Mouse (Mus musculus) heart, adult 11 months (tissue): ENCODE data around the gene Cdh23.

Source experiments
- DNase-seq: peaks from one replicate; pipeline ENCODE4 v3.0.0; 2022

Gene Cdh23

DNA sequence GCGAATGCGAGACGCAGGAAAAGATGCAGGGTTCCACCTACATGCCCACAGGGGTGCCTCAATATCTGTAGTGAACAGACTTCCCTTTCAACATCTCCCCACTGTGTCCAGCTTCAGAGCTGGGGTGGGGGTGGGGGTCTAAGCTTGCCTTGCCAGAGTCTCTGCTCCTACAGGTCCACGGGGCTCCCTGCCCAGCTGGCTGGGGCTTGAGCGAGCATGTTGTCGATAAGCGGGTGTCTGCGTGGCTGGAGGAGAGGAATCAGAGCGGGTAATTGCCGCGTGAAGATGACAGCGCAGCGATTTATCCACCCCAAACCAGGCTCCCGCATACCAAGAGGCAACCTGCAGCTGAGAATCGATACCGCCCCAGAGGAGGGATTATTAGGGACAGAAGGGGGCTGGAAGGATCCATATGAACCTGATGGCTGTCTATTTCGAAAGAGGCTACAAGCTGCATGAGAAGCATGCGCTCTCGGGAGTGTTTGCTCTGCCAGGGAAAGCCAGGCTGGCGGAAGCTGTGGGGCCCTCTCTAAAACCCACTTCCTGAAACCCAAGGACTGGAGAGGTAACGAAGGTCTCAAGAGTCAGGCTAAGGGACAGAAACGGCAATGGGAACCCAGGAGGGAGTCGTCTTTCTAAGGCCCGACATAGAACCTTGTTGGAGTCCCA, 129.8 kb downstream of the Cdh23 start:
- DNase-seq, result no peak

DNA sequence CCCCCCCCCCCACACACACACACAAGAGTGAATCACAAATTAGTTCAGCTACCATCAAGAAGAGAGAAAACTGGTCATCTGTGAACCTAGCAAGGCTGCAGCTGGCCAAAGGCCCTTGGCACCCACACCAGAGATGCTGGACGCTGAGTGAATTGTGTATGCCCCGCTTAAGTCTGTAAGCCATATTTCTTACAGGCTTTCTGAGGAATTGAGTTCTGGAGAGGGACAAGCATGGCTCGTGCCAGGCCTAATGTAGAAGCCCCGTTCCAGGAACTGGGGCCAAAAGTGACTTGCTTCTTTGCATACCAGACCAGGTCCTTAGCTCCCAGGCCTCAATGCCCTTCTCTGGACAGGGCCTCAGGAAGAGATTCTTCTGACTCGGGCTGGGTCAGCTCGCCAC, 132.2 kb downstream of the Cdh23 start:
- DNase-seq, result no peak

DNA sequence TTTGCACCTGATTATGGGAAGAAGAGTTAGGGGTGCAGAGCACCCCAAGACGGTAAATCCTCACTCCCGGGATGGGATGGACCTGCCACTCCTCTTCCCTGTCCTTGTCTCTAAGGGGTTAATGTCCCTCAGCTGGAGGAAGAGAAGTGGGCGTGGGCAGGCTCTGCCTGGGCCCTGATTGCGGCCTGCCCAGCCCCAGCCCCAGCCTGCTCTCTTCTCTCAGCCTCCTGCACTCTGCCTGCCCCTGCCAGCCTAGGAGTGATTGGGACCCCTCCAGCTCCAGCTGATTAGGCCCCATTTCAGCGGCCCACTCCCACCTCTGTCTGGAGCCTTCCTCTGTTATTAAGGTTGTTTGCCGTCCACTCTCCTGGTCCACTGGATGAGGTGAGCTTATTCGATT, 133.3 kb downstream of the Cdh23 start:
- DNase-seq, result no peak

DNA sequence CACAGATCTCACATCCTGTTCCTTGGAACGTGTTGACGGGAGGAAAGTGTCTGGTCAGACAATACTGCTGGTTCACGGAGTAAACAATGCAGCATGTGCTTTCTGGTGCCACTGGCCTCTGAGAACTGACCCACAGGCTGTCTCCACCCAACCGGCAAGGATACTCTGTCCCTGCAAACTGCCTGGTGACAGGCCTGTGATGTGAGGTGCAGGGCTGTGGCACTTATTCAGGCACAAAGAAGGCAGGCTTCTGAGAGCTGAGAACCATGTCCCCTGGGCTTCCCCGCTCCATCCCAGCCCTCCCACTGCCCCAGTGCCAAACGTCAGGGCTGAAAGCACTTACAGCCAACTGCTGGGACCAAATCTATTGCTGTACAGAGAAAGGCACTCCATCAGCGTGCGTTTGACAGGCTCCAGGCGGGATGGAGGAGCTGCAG, 137.8 kb downstream of the Cdh23 start:
- DNase-seq, result peak; percentile 97

DNA sequence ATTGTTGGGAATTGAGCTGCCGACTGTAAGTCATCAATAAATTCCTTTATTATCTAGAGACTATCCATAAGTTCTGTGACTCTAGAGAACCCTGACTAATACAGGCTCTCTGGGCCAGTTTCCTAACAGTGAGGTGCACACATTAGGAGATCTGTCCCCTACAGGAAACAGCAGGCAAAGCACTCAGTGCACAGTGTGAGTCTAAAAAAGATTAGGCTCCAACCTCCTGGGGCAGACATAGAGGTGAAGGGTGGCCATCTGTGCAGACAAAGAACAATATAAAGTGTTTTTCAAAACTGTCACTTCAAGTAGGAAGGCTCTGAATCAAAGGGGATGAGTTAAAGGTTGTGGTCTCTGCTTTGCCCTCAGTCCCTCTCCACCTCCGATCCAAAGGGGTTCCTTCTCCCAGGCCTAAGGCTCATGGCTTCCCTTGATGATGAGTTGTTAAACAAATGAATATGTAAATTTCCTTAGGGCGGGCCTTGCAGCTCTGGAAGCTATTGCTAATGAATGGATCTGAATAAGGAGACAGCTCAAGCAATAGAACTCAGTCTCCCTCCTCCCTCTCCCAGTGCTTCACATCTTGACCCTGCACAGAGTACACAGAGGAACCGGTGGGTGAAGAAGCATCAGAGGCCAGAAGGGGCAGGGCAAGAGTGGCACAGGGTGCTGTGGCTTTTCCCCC, 143.2 kb downstream of the Cdh23 start:
- DNase-seq, result peak; percentile 95

DNA sequence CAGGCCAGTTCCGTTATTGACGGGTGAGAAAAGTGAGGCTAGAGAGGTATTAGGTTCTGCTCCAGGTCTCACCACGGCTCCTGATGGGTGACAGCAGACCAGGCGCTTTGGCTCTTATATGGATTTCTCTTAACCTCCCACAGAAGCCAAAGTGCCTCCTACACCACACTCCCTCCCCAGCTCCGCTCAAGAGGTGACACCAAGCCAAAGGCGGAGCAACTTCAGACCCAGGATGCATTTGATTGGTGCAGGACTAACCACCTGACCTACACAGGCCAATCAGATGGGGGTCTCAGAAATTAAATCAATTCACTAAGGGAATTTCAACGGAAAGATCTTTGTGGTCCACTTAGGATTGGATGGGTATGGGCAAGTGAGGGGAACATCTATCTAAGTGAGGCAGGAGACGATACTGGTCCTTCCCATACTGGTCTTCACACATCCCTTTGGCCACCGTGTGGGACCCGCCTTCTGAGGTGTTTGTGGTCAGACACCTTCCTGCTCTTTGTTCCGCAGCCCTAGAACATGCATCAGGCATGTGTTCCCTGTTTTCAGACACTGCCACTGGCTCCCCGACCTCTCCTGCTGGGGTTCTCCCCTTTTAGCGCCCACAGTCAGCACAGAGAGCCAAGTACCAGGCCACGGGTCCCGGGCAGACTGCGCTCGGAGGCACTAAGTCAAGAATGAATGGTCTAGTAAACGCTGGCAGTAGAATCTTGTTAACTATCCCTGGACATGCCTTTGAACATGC, 157.0 kb downstream of the Cdh23 start:
- peak; percentile 82 for DNase-seq

DNA sequence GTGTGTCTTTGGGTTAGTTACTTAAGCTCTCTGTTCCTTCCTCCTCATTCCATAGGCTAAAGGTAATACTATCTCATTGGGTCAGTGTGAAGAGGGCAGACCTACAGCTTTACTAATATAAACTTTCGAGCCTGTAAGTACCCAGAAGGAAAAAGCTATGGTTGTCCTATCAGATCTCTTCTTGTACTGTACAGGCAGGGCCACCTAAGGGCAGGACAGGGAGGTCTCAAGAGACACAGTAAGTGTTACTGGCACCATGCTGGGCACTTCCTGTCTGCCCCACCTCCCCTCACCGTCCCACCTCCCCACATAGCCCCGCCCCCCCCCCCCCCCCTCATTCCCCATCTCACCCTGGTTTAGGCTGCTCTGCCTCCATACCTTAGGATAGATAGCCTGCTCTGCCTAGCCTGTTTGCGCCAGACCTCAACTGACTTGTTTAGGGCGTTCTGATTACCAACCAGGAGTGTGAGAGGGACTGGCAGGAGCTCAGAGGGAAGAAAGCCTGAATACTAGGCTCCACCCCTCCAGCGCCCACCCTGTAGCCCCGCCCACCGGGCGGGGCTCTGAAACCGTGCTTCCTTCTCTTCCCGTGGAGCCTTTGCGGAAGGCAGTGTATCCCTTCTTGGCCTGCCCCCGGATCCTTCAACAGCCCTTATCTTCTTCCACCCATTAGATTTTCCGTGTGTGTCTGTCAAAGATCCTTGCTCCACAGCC, 160.0 kb downstream of the Cdh23 start:
- peak; percentile 93 for DNase-seq

DNA sequence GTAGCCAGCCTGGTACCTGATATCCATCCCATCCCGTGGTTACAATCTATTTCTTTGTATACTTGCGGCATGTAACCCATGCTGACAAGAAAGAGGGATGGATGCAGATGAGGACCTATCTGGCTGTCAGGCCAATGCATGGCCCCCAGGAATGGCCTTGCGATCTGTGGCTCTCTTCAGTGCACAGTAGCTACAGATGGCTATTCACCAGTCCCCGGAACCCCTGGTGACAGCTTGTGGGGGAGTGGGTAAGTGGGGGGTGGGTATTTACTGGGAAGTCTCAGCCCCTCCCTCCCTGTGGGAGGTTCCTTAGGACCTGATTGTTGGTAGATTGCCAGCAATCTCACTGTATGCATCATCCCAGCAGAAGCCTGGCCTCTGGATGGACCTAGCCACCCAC, 163.8 kb downstream of the Cdh23 start:
- DNase-seq, result peak; percentile 83

DNA sequence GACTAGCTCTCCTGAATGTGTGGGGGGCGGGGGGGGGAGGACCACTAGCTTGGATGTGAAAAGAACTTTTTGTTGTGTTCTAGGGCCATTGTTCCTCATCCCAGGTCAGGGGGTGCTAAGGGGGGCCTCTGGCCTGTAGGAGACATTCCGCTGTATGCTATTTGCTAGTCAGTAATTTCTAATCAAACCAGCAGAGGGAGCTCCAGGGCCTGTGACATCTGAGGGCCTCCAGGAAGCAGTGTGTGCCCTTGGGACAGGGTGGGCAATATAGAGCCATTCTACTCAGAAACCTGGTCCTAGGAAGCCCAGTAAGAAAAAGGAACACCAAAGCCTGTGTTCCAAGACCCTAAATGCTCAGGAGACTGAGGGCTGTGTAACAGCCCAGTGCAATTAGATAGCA, 164.9 kb downstream of the Cdh23 start:
- no peak for DNase-seq

DNA sequence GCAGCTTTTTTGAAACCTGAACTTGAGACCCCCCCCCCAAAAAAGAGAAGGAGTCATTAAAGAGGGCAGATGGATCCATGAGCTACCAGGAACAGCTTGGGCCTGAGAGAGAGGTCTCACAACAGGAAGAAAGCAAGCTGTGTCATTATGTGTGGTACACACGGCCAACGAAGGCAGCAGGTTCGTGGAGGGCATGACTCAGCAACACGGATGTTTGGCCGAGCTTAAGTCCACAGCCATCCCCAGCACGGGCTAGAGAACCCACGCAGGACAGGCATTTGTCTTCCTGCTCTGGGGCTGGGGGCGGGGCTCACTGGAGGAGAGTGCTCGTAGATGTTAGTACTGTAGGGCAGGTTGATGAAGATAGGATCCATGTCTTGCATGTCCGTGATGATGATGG, 165.7 kb downstream of the Cdh23 start:
- DNase-seq, result no peak

DNA sequence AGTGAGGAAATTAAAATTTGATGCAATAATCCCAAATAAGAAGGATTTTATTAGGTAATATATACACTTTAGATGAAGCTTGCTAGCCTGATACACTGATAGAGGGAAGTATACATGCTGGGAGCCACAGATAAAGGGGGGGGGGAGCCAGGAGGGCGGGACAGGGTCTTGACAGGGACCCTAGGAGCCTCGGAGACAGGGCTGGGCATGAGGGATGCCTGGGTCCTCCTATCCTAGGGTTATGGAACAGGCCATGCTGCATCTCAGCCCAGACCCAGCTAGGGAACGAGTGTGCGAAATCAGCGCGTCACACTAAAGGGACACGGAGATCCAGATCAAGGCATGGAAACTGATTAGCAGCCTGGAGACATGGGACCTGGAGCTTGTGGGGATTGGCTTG, 168.3 kb downstream of the Cdh23 start:
- no peak for DNase-seq

DNA sequence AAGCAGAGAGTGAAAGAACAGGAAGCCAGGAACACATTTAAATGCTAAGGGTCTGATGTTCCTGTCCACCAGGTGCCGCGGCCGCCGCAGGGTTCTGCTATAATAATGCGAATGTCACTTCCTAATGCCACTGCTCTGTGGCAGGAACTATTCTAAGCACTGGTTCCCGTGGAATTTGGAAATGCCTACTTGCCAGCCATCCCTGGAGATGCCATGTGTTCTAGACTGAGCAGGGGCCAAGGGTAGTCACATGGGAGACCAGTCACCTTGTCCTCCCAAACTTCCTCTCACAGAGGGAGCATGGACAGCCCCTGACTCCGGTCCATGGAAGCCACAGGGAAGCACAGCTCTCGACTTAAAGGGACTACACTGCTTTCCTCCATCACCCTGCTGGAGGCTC, 171.2 kb downstream of the Cdh23 start:
- no peak for DNase-seq

DNA sequence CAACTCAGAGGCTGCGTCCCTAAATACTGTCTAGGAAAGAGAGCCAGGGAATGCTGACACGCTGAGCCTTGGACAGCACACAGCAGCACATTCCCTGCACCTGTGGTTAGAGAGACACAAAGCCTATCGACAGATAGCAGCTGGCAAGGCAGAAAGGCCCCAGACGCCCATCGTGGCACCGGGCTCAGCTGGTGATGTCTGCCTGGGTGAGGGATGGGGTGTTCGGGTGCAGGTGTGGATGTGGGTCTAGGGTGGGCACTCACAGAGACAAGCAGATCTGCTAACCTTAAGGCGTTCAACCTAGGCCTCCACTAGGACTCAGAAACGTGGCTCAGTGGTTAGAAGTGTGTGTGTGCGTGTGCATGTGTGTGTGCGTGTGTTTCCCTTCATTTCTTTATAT, 180.0 kb downstream of the Cdh23 start:
- no peak for DNase-seq

DNA sequence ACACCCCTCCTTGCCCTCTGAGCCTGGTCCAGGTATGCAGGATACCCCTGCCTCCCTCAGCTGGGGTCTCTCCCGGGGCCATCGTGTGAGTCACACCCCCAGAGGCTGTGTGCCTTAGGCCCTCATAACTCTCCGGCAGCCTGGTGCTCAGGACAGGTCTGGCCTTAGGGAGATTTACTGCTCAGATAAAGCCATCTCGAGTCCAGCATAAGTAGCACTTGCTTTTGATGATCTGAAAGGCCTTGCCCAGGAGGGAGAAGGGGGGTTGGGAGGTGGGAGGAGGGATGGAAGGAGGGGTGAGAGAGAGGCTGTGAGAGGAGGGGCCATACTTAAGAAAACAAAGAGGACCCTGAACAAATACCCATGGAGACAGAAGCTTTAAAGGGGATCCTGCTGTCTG, 197.8 kb downstream of the Cdh23 start:
- no peak for DNase-seq

DNA sequence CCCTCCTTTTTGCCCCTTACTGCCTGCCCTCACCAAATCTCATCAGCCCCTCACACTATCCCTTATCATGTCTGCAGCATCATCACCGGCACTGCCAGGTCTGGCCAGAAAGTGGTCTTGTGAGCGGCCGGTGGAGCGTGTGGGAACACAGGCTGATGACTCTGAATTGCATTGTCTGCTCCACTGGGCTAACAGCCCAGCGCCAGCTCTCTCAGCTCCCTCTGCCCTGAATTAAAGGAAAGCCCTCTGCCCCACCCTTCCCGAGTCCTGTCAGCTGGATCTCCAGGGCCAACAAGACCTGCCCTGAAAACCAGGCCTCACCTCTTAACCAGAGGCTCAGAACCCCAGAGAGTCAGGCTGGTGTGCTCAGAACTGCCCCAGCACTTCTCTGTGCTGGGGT, 201.2 kb downstream of the Cdh23 start:
- DNase-seq, result peak; percentile 95

DNA sequence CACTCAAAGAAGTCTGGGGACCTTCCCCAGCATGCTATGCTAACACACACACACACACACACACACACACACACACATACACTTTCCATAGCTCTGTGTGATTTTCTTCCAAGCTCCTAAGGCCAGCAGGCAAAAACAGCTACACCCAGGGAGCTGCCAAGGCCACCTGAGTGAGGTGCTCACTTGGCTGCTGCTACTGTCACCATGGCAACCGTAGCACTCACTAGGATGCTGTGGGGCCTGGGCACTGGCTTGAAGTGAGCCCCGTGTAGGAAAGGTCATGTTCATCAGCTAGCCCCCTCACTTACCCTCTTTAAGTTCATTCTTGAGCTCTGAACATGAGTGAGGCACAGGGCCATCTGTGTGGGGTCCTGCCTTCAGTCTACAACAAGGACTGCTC, 204.8 kb downstream of the Cdh23 start:
- no peak for DNase-seq

DNA sequence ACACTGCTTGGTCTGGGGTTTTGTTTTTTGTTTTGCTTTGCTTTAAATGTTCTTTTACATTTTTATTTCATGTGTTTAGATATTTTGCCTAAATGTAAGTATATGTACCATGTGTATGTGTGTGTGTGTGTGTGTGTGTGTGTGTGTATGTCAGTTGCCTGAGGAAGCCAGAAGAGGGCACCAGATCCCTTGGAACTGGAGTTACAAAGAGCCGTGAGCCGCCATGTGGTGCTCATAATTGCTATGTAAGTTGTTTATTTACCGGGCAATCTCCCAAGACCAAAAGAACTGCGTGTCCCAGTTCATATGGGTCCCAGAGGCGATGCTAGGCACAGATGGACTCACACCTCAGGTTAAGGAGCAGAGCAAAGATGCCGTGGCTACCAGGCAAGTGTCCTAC, 214.9 kb downstream of the Cdh23 start:
- no peak for DNase-seq

DNA sequence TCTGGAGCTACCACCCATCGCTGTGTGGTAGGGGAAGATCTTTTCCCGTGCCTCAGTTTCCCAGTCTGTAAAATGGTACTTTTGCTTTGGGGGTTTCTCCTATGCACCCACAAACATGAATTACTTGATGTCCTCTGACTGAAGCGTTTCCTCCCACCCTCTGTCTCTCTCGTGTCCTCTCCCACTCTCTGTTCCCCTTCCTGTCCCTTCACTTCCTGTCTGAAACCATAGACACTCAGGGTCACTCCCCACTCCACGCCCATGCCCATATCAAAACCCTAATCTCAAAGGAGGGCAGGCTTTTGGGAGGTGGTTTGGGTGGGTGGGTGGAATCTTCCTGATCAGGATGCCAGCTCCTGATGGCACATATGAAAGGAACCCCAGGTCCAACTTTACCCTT, 221.7 kb downstream of the Cdh23 start:
- DNase-seq, result no peak

DNA sequence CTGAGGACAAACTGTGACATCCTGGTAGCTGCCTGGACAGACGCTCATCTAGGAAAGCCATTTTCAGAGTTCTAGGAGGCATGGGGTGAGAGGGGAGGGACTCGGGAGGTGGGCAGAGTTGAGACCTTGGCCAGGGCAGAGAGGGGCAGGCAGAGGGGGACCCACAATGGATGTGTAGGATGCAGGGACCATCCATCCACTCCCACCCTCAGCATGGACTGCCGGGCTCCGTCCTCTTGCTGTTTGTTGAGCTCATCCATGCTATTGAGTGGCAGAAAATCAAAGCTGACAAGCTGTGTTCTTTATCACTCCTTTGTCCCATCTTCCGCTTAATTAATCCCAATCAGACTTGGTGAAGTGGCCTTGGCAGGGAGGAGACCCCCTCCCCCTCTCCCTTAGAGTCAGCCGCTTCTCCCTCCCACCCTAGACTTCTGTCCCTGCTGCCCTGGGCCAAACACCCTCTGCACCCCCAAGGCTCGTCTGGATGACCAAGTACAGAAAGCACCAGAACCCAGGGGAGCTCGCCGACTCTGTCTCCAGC, 222.4 kb downstream of the Cdh23 start:
- DNase-seq, result no peak

DNA sequence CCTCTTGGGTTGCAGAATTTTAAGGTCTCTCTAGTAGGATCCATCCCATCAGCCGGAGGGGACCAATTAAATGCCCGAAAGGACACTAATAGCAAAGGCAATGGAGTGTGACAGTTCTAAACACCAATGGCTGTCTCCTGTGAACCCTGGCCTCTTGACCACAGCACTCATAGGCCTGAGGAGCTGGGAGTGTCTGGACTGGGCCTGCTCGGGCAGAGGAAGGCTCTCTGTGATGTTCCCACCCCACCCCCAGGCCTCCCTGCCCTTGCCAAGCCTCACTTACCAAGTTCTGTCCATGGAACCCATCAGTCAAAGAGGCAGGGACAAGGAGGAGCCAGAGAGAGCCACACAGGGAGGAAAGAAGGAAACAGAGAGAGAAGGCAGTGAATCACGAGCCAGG, 228.5 kb downstream of the Cdh23 start:
- peak; percentile 81 for DNase-seq

DNA sequence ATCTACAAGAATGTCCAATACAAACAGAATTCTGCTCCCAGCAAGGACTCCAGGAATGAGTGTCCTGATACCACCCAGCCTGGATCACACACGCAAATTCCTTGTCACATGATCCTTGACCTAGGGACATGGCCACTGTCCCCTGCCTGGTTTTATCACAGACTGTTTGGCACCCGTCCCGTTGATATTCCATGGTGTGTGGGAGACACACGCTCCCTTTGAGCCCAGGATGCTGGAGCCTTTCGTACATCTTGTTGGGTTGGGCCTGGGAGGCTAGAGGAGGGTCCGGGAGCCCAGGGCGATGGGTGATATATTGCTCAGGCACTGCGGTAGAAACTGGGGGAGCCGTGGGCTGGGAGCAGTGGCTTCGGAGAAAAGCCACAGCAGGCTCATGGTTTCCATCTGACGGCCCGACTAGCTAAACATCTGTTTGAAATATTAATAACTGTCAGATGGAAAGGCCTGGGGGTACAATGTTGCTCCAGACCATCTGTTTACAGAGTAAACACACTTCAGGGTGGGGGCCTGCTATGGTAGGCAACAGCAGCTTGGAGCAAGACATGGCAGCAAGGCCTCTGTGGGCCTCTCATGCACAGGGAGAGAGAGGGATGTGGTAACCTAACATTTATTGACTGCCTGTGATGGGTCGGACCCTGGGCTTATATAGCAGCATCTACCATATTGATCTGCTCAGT, 232.2 kb downstream of the Cdh23 start:
- DNase-seq, result peak; percentile 81

DNA sequence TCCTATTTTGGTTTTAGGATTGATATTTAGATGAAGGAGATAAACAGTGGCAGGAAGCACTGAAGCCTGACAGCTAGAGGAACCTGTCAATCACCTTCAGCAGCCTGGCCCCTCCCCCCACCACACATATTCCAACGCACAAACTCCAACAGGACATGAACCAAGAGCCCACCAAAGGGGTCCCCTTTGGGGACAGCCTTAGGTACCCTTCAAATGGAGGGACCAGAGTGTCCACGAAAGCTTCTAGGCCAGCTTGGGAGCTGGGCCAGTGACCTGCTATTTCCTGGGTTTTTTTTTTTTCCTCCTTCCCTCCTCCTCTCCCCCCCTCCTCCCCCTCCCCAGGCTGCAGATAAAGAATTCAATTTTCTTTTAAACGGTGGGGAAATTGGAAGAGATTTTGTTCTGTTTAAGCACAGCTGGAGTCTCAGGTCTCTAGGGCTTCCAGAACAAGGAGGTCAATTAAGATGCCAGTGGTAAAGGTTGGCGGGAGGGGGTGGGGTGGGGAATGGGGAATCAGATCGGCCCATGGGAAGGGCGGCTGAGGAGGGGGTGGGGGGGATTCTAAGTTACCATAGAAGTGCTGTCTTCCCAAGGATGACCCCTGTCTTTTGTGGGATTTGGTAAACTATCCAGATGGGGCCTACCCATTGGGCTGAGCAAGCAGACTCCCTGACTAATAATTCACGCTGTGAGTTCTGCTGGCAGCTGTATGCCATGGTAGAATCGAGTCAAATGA, 239.5 kb downstream of the Cdh23 start:
- DNase-seq, result no peak
